Mouse (Mus musculus) hematopoietic multipotent progenitor cell, adult 10-12 weeks (in vitro differentiated cells): ENCODE data around the gene Nrros. TPM values are rescaled to one million over a fixed set of nuclear protein-coding genes. Genes with fewer than 3 reads are reported as not detected.

Source experiments
- polyA plus RNA-seq: library from polyadenylated mRNA; stranded (reverse); fragments of >175 nt; gene quantifications from 2 replicates; pipeline ENCODE4 v1.2.3, GENCODE M21; 2012; ENCODE audit warnings: low replicate concordance

Gene Nrros
- 175 and 488 TPM in 2 replicates for polyA plus RNA-seq

DNA sequence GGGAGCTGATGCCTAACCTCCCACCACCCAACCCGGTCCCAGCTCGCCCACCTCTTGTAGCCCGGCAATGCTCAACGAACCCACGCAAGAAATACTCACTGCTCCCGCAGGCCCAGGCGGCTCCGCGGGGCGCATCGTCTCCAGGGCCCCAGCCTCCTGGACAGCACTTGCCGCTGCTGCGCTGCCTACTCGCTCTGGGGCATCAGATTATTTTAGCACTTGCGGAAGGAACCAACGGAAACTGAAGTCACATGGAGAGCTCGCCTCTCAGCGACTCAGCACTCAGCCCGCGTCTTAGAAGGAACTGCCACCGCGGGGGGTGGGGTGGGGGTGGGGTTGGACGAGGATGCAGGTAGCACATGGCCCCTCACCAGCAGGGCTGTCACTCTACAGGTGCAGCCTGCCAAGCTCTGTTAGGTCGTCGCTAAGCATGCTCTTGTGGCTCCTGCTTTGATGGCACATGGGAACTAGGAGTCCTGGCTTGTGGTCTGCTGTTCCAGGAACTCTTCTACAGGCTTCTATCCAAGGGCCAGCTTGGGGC is at the start of gene Nrros:
Nrros (minus strand) TSS at position 314 of the 541 bp plus-strand sequence.

DNA sequence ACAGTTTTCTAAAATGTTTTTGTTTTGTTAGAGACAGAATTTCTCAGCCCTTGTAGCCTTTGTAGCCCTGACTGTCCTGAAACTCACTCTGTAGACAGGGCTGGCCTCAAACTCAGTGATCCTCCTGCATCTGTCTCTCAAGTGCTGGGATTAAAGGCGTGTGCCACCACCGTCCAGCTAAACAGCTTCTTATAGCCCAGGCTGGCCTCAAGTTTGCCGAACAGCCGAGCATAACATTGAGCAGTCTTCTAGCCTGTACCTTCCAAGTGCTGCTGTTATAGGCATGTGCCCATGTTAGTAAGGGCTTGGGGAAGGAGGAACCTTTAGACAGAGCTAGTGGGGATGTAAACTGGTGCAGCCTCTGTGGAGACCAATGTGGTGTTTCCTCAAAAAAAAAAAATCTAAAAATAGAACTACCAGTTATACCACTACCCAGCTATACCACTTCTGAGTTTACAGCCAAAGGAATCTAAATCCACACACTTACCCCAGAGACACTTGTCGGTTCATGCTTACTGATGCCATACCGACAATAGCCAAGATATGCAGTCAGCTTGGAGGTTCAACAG is 14.0 kb upstream of the Nrros start, which contains the start of gene Bex6:
Bex6 (plus strand) TSS at position 491 of the 569 bp plus-strand sequence.

DNA sequence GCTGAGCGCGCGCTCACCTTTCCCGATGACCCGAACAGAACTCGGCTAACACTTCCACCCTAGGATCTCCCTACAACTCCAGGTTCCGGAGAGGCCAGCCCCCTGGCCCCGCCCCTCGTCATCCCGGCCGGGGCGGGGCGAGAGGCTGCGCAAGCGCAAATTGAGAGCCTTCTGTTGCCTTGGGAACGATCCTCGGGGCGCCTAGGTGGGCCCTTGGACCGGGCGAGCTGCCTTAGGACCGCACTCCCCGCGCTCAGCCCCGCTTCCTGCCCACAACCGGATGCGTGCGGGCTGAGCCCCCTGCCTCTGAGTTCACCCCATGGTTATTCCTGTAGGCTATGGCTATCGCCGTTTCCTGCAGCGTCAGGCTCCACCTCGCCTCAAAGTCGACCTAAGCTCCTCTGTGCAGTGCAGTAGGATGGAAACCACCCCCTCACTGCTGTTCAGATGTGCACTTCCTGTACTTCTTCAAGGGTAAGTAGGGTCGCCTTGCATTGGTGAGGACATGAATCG is 65.7 kb downstream of the Nrros start, which contains the start of the genes Pigx and Cep19:
Pigx (minus strand) TSS at position 103 of the 513 bp plus-strand sequence.
Cep19 (plus strand) TSS at position 163 of the 513 bp plus-strand sequence.

Other genes starting within 250 kb of the Nrros start
- gene Pigz, start 231.7 kb downstream of the Nrros start, polyA plus RNA-seq, result 0.84 and 2.6 TPM in 2 replicates
- 37.0 and 78.6 TPM in 2 replicates for gene 0610012G03Rik, start 217.1 kb downstream of the Nrros start, polyA plus RNA-seq
- 27.5 and 34.0 TPM in 2 replicates for gene Ncbp2, start 217.1 kb downstream of the Nrros start, polyA plus RNA-seq
- gene Senp5, start 162.3 kb downstream of the Nrros start, polyA plus RNA-seq, result 3.4 and 3.7 TPM in 2 replicates
- gene Pak2, start 86.3 kb downstream of the Nrros start, polyA plus RNA-seq, result 40.5 and 94.6 TPM in 2 replicates
- 33.5 and 70.6 TPM in 2 replicates for gene Pigx, start 65.9 kb downstream of the Nrros start, polyA plus RNA-seq
- gene Cep19, start 65.8 kb downstream of the Nrros start, polyA plus RNA-seq, result 4.6 and 10.7 TPM in 2 replicates
- 0.53 and 0.64 TPM in 2 replicates for gene Bex6, start 14.2 kb upstream of the Nrros start, polyA plus RNA-seq
- gene Fbxo45, start 81.6 kb upstream of the Nrros start, polyA plus RNA-seq, result 2.9 and 4.5 TPM in 2 replicates
- 8.7 and 11.7 TPM in 2 replicates for gene Wdr53, start 81.6 kb upstream of the Nrros start, polyA plus RNA-seq
- not detected in 2 replicates for gene Smco1, start 105.9 kb upstream of the Nrros start, polyA plus RNA-seq
- gene Rnf168, start 111.9 kb upstream of the Nrros start, polyA plus RNA-seq, result 7.9 and 9.9 TPM in 2 replicates
- 9.1 and 13.5 TPM in 2 replicates for gene Ubxn7, start 166.7 kb upstream of the Nrros start, polyA plus RNA-seq
- not detected in 2 replicates for gene Tm4sf19, start 234.9 kb upstream of the Nrros start, polyA plus RNA-seq